Mouse (Mus musculus) hindbrain, embryonic 14.5 days (tissue): ENCODE measurements at regions not wholly inside any gene's neighbourhood (a gene's known extent, or its start where the extent isn't known, plus 50 kb on each side); places are given as distances from the start of the nearest gene placed in this dataset.

Experiments
- ATAC-seq: fragments of 200-750 bp; cut with Nextera tagmentation; 2 replicates; pipeline ENCODE4 v1.8.0; 2017; ENCODE audit warnings: moderate number of reproducible peaks, mild to moderate bottlenecking, moderate TSS enrichment, moderate library complexity; ENCODE audit not compliant: low FRiP score
- DNase-seq: peaks from one replicate; pipeline ENCODE4 v3.0.0-alpha.2; 2015; ENCODE audit warnings: low spot score
- H3K27ac ChIP-seq: fragments of 300-500 bp; sonication (generic); 2 replicates; pipeline ENCODE4 v1.5.1; 2014; ENCODE audit warnings: mild to moderate bottlenecking, moderate library complexity
- H3K27me3 ChIP-seq: fragments of 300-500 bp; sonication (generic); 2 replicates; pipeline ENCODE4 v1.6.1; 2014; ENCODE audit warnings: mild to moderate bottlenecking, low read length, mixed read lengths; ENCODE audit not compliant: control insufficient read depth, insufficient read depth
- H3K36me3 ChIP-seq: fragments of 300-500 bp; sonication (generic); replicated peaks from 2 replicates; pipeline ENCODE4 v1.6.1; 2014; ENCODE audit not compliant: control insufficient read depth, insufficient read depth
- H3K4me1 ChIP-seq: fragments of 300-500 bp; sonication (generic); replicated peaks from 2 replicates; pipeline ENCODE4 v1.6.1; 2014; ENCODE audit warnings: antibody characterized with exemption, low read length, mixed read lengths; ENCODE audit not compliant: control insufficient read depth, insufficient read depth
- H3K4me2 ChIP-seq: fragments of 300-500 bp; sonication (generic); replicated peaks from 2 replicates; pipeline ENCODE4 v1.6.1; 2014; ENCODE audit warnings: mild to moderate bottlenecking, moderate library complexity
- H3K4me3 ChIP-seq: fragments of 300-500 bp; sonication (generic); replicated peaks from 2 replicates; pipeline ENCODE4 v1.5.1; 2014; ENCODE audit warnings: mild to moderate bottlenecking, low read length
- H3K9ac ChIP-seq: fragments of 300-500 bp; sonication (generic); 2 replicates; pipeline ENCODE4 v1.6.1; 2014
- H3K9me3 ChIP-seq: fragments of 300-500 bp; sonication (generic); 2 replicates; pipeline ENCODE4 v1.6.1; 2016; ENCODE audit warnings: low read length; ENCODE audit not compliant: control insufficient read depth
- WGBS: fragments of 180-500 bp; shearing (Covaris S2); extraction: QIAGEN DNeasy Blood & Tissue Kit; methylation state at CpG from one replicate; pipeline ENCODE4 v1.1.7; 2014; 5-methylcytosine and 5-hydroxymethylcytosine counted together

GRCm38 (mm10) chr3:61064720-61065119 is 62.1 kb downstream of the P2ry1 start:
- ATAC-seq (no peak), DNase-seq (no peak)
- Histone ChIP-seq H3K9me3 (no peaks in the 10 kb centered on the region), H3K4me2 (no peak overlapping the region), H3K4me3 (no peak overlapping the region), H3K27me3 (no peaks in the 10 kb centered on the region), H3K27ac (no peak overlapping the region), H3K4me1 (no peaks in the 10 kb centered on the region), H3K9ac (no peak overlapping the region), H3K36me3 (no peaks in the 10 kb centered on the region)
- 66% methylated on average over 1 of the region's 1 CpGs for WGBS

GRCm38 (mm10) chr3:61067067-61067466 is 64.5 kb downstream of the P2ry1 start:
- H3K36me3 ChIP-seq: no peaks in the 10 kb centered on the region
- no peak overlapping the region for H3K4me3 ChIP-seq
- no peaks in the 10 kb centered on the region for H3K27me3 ChIP-seq
- ATAC-seq: no peak
- no peaks in the 10 kb centered on the region for H3K9me3 ChIP-seq
- no peak overlapping the region for H3K27ac ChIP-seq
- no peaks in the 10 kb centered on the region for H3K4me1 ChIP-seq
- H3K9ac ChIP-seq: no peak overlapping the region
- no peak for DNase-seq
- 33% methylated on average over 1 of the region's 1 CpGs for WGBS
- no peak overlapping the region for H3K4me2 ChIP-seq

- Histone ChIP-seq H3K27ac (no peak overlapping the region), H3K9me3 (no peaks in the 10 kb centered on the region), H3K9ac (no peak overlapping the region), H3K36me3 (no peaks in the 10 kb centered on the region), H3K4me3 (no peak overlapping the region), H3K27me3 (no peaks in the 10 kb centered on the region), H3K4me2 (no peak overlapping the region), H3K4me1 (no peaks in the 10 kb centered on the region)
- ATAC-seq (no peak), DNase-seq (no peak)
Observed at GRCm38 (mm10) chr3:61068229-61068628, 65.6 kb downstream of the P2ry1 start.

GRCm38 (mm10) chr3:61071041-61071440 is 68.4 kb downstream of the P2ry1 start:
- 90% methylated on average over 1 of the region's 1 CpGs for WGBS
- no peak for DNase-seq
- no peak overlapping the region for H3K27ac ChIP-seq

GRCm38 (mm10) chr3:61072330-61072729 is 69.7 kb downstream of the P2ry1 start:
- Histone ChIP-seq H3K4me3 (no peak overlapping the region), H3K9me3 (no peaks in the 10 kb centered on the region), H3K4me1 (no peaks in the 10 kb centered on the region), H3K27me3 (no peaks in the 10 kb centered on the region), H3K9ac (no peak overlapping the region), H3K4me2 (no peak overlapping the region), H3K27ac (no peak overlapping the region), H3K36me3 (no peaks in the 10 kb centered on the region)
- 89% methylated on average over 1 of the region's 1 CpGs for WGBS
- no peak for ATAC-seq
- no peak for DNase-seq

More at GRCm38 (mm10) chr3:61071041-61071440, 68.4 kb downstream of the P2ry1 start:
- Histone ChIP-seq H3K36me3 (no peaks in the 10 kb centered on the region), H3K9me3 (no peaks in the 10 kb centered on the region), H3K9ac (no peak overlapping the region), H3K4me1 (no peaks in the 10 kb centered on the region), H3K4me2 (no peak overlapping the region), H3K27me3 (no peaks in the 10 kb centered on the region), H3K4me3 (no peak overlapping the region)
- no peak for ATAC-seq

GRCm38 (mm10) chr3:61073103-61073502 is 70.5 kb downstream of the P2ry1 start:
- no peak for ATAC-seq
- no peaks in the 10 kb centered on the region for H3K27me3 ChIP-seq
- no peak for DNase-seq
- H3K9me3 ChIP-seq: no peaks in the 10 kb centered on the region
- no peak overlapping the region for H3K9ac ChIP-seq
- 93% methylated on average over 1 of the region's 1 CpGs for WGBS
- H3K36me3 ChIP-seq: no peaks in the 10 kb centered on the region
- no peak overlapping the region for H3K4me3 ChIP-seq
- no peaks in the 10 kb centered on the region for H3K4me1 ChIP-seq
- H3K4me2 ChIP-seq: no peak overlapping the region
- no peak overlapping the region for H3K27ac ChIP-seq

GRCm38 (mm10) chr3:61073806-61074205 is 71.2 kb downstream of the P2ry1 start:
- Histone ChIP-seq H3K27me3 (no peaks in the 10 kb centered on the region), H3K9me3 (no peaks in the 10 kb centered on the region), H3K27ac (no peak overlapping the region), H3K4me3 (no peak overlapping the region), H3K36me3 (no peaks in the 10 kb centered on the region), H3K4me2 (no peak overlapping the region), H3K9ac (no peak overlapping the region), H3K4me1 (no peaks in the 10 kb centered on the region)
- no peak for DNase-seq
- 93% methylated on average over 4 of the region's 4 CpGs for WGBS
- no peak for ATAC-seq

GRCm38 (mm10) chr3:61075839-61076238 is 73.2 kb downstream of the P2ry1 start:
- H3K27ac ChIP-seq: no peak overlapping the region
- 82% methylated on average over 2 of the region's 2 CpGs for WGBS

GRCm38 (mm10) chr3:61089931-61090330 is 87.3 kb downstream of the P2ry1 start:
- no peaks in the 10 kb centered on the region for H3K27me3 ChIP-seq
- no peak overlapping the region for H3K4me2 ChIP-seq
- no peak overlapping the region for H3K4me3 ChIP-seq
- H3K9ac ChIP-seq: no peak overlapping the region
- DNase-seq (no peak), ATAC-seq (no peak)
- 90% methylated on average over 1 of the region's 1 CpGs for WGBS
- no peaks in the 10 kb centered on the region for H3K9me3 ChIP-seq
- H3K36me3 ChIP-seq: no peaks in the 10 kb centered on the region
- no peak overlapping the region for H3K27ac ChIP-seq
- no peaks in the 10 kb centered on the region for H3K4me1 ChIP-seq

More at GRCm38 (mm10) chr3:61075839-61076238, 73.2 kb downstream of the P2ry1 start:
- no peak for DNase-seq
- no peak overlapping the region for H3K9ac ChIP-seq
- H3K9me3 ChIP-seq: no peaks in the 10 kb centered on the region
- H3K4me2 ChIP-seq: no peak overlapping the region
- H3K36me3 ChIP-seq: no peaks in the 10 kb centered on the region
- no peak for ATAC-seq
- H3K4me1 ChIP-seq: no peaks in the 10 kb centered on the region
- H3K27me3 ChIP-seq: no peaks in the 10 kb centered on the region
- no peak overlapping the region for H3K4me3 ChIP-seq

- WGBS: 98% methylated on average over 2 of the region's 2 CpGs
- no peak overlapping the region for H3K27ac ChIP-seq
- H3K36me3 ChIP-seq: no peaks in the 10 kb centered on the region
- H3K9me3 ChIP-seq: no peaks in the 10 kb centered on the region
- H3K4me1 ChIP-seq: no peaks in the 10 kb centered on the region
- H3K4me3 ChIP-seq: no peak overlapping the region
- no peaks in the 10 kb centered on the region for H3K27me3 ChIP-seq
- no peak overlapping the region for H3K4me2 ChIP-seq
- ATAC-seq: no peak
- H3K9ac ChIP-seq: no peak overlapping the region
- DNase-seq: no peak
Observed at GRCm38 (mm10) chr3:61092031-61092430, 89.4 kb downstream of the P2ry1 start.
